Mouse (Mus musculus) erythroblast, embryonic 14.5 days (primary cell): ENCODE data around the gene Tnn.

Experiments used
- GATA1 ChIP-seq: IDR thresholded peaks from 2 replicates; pipeline ENCODE4 v1.6.1; 2012; ENCODE audit warnings: low read length, inconsistent platforms, mixed read lengths
- TAL1 ChIP-seq: IDR thresholded peaks from 3 replicates; pipeline ENCODE4 v1.6.1; 2012; ENCODE audit warnings: low read length, inconsistent platforms, mixed read lengths

- TF ChIP-seq GATA1 (no peak), TAL1 (no peak)
These were observed 107.4 kb downstream of the Tnn start for GRCm38 (mm10) chr1:160045971-160046370.
